Mouse (Mus musculus) spleen, postnatal 4 days (tissue): ENCODE measurements around the gene Col6a2.

ENCODE experiments used
- DNase-seq, 2 experiments: peaks; one replicate each; pipeline ENCODE4 v3.0.0; 2022; ENCODE audit warnings: low spot score in 2 of 2

The Col6a2 gene

GRCm38 (mm10) chr10:76550458-76550857 lies 73.0 kb downstream of the Col6a2 start:
- DNase-seq: no peak

GRCm38 (mm10) chr10:76548218-76548617 lies 75.2 kb downstream of the Col6a2 start:
- DNase-seq: no peak

DNA sequence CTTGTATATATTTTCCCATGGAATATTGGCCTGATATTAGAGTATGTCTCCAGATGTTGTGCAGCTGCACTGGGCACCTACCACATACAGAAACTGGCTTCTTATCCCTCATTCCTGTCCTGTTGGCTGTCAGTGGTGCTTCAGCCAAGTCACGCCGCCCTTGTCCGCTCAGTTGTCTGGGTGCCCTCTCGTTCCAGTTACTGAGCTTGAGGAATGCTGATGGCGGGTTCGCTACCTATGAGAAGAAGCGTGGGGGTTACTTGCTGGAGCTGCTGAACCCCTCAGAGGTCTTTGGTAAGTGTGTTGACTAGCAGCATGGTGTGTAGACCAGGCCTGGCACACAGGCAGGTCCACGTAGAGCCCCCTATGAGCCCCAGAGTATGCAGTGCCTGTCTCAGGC lies 76.9 kb downstream of the Col6a2 start:
- no peak for DNase-seq
